ENCODE assay signal across 7 mouse cellular contexts in the genomic region with DNA sequence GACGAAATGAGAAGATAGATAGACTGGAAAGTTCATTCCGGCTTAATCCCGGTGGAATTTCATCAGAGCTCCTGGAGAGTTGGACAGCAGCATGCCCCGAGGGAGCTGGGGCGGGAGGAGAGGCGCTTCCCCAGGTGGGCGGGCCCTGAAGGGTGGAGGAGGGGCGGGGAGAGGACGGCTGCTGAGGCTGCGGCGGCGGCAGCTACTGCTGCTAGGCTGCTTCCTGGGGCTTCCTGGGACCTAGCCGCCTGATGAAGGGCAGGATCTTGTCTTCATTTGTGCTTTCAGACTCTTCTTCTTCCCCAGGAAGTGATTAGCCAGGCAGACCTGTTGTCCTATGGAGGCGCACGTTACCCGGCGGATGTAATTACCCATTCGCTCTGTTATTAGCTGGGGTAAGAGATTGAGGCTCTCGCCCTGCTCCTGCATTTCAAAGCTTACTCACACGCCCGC.
DNase-seq lines count a peak whose midpoint lies in the region; ATAC-seq and TF ChIP-seq lines count a peak whose summit lies in the region.

No protein-coding gene starts in this region.

- DNase-seq in T-cell, adult 2 months (ENCODE audit: low spot score) = peak; percentile 22
- DNase-seq in forebrain, embryonic 14.5 days (ENCODE audit: low spot score) = peak; percentile 69
- DNase-seq in hindbrain, embryonic 10.5 days (ENCODE audit: low spot score) = no peak
- DNase-seq in limb, embryonic 11.5 days (ENCODE audit: low spot score) = peak; percentile 70
- DNase-seq in thymus, postnatal 36 days = peak; percentile 48 to 57

- peak overlapping the region; percentile 84 for H3K27ac ChIP-seq in forebrain, embryonic 14.5 days (ENCODE audit: low read depth, low read length)
- H3K27ac ChIP-seq in hindbrain, embryonic 10.5 days = peak overlapping the region; percentile 70
- H3K27ac ChIP-seq in limb, embryonic 11.5 days (replicated peaks; ENCODE audit: low read depth, low read length) = no peak overlapping the region
- H3K27ac ChIP-seq in midbrain, embryonic 12.5 days (replicated peaks) = peak overlapping the region; percentile 55

- 1% methylated on average over 21 of the region's 21 CpGs for WGBS in forebrain, embryonic 14.5 days
- WGBS in hindbrain, embryonic 10.5 days = under 1% methylated on average over 21 of the region's 21 CpGs
- under 1% methylated on average over 21 of the region's 21 CpGs for WGBS in limb, embryonic 11.5 days
- WGBS in midbrain, embryonic 12.5 days = 1% methylated on average over 21 of the region's 21 CpGs

- no peak for TF ChIP-seq CTCF in E14TG2a.4 (conservative IDR thresholded peaks at IDR 0.05; ENCODE audit: low read length)

- no peaks in the 10 kb centered on the region for H3K9me3 ChIP-seq in E14TG2a.4 (ENCODE audit: low read length)
- H3K9me3 ChIP-seq in forebrain, embryonic 14.5 days (replicated peaks; ENCODE audit: control insufficient read depth, low read length) = no peaks in the 10 kb centered on the region
- peaks cover 3% of the 10 kb centered on the region; the same call in 1 of the 2 replicates for H3K9me3 ChIP-seq in hindbrain, embryonic 10.5 days
- no peaks in the 10 kb centered on the region for H3K9me3 ChIP-seq in limb, embryonic 11.5 days (ENCODE audit: control insufficient read depth, low read length)
- H3K9me3 ChIP-seq in midbrain, embryonic 12.5 days = no peaks in the 10 kb centered on the region

- H3K36me3 ChIP-seq in E14TG2a.4 (ENCODE audit: insufficient read depth, low read length) = peaks cover 5% of the 10 kb centered on the region
- no peaks in the 10 kb centered on the region for H3K36me3 ChIP-seq in forebrain, embryonic 14.5 days (ENCODE audit: control insufficient read depth, insufficient read depth, low read length)
- no peaks in the 10 kb centered on the region for H3K36me3 ChIP-seq in hindbrain, embryonic 10.5 days
- H3K36me3 ChIP-seq in limb, embryonic 11.5 days (ENCODE audit: control insufficient read depth, insufficient read depth, low read length) = no peaks in the 10 kb centered on the region; the same call in 1 of the 2 replicates
- H3K36me3 ChIP-seq in midbrain, embryonic 12.5 days = no peaks in the 10 kb centered on the region

- peak overlapping the region; percentile 56 for H3K9ac ChIP-seq in forebrain, embryonic 14.5 days (ENCODE audit: low read length)
- no peak overlapping the region for H3K9ac ChIP-seq in limb, embryonic 11.5 days (ENCODE audit: low read length)
- H3K9ac ChIP-seq in midbrain, embryonic 12.5 days (replicated peaks) = peak overlapping the region; percentile 16; the same call in 1 of the 2 replicates

- H3K4me1 ChIP-seq in E14TG2a.4 (replicated peaks; ENCODE audit: low read depth, low read length) = peaks cover 75% of the 10 kb centered on the region
- peaks cover 30% of the 10 kb centered on the region for H3K4me1 ChIP-seq in forebrain, embryonic 14.5 days (ENCODE audit: control insufficient read depth, insufficient read depth, low read length)
- H3K4me1 ChIP-seq in hindbrain, embryonic 10.5 days (replicated peaks) = peaks cover 61% of the 10 kb centered on the region
- H3K4me1 ChIP-seq in limb, embryonic 11.5 days (ENCODE audit: control insufficient read depth, insufficient read depth, low read length) = peaks cover 38% of the 10 kb centered on the region
- peaks cover 48% of the 10 kb centered on the region for H3K4me1 ChIP-seq in midbrain, embryonic 12.5 days

- peak overlapping the region; percentile 64 for H3K4me3 ChIP-seq in E14TG2a.4 (replicated peaks; ENCODE audit: low read length)
- H3K4me3 ChIP-seq in forebrain, embryonic 14.5 days (ENCODE audit: low read depth, low read length) = peak overlapping the region; percentile 17
- peak overlapping the region; percentile 47 for H3K4me3 ChIP-seq in hindbrain, embryonic 10.5 days
- peak overlapping the region; percentile 21 for H3K4me3 ChIP-seq in limb, embryonic 11.5 days (ENCODE audit: low read depth, low read length)
- H3K4me3 ChIP-seq in midbrain, embryonic 12.5 days = peak overlapping the region; percentile 25; the same call in 1 of the 2 replicates

- peak; percentile 53 for ATAC-seq in forebrain, embryonic 14.5 days
- ATAC-seq in limb, embryonic 11.5 days (ENCODE audit: insufficient number of reproducible peaks, low FRiP score, low TSS enrichment, low read depth) = no peak
- ATAC-seq in midbrain, embryonic 12.5 days (ENCODE audit: low FRiP score, low read depth) = no peak

- H3K4me2 ChIP-seq in forebrain, embryonic 14.5 days (ENCODE audit: low read length) = peak overlapping the region; percentile 56
- peak overlapping the region; percentile 64 for H3K4me2 ChIP-seq in limb, embryonic 11.5 days (ENCODE audit: low read depth, severe bottlenecking)
- peak overlapping the region; percentile 47 for H3K4me2 ChIP-seq in midbrain, embryonic 12.5 days (replicated peaks)

- peaks cover 9% of the 10 kb centered on the region for H3K27me3 ChIP-seq in E14TG2a.4 (ENCODE audit: insufficient read depth, low read length)
- peaks cover 13% of the 10 kb centered on the region; the same call in 1 of the 2 replicates for H3K27me3 ChIP-seq in forebrain, embryonic 14.5 days (replicated peaks; ENCODE audit: control insufficient read depth, insufficient read depth, low read length)
- peaks cover 75% of the 10 kb centered on the region for H3K27me3 ChIP-seq in hindbrain, embryonic 10.5 days (ENCODE audit: insufficient read depth, poor library complexity, severe bottlenecking)
- peaks cover 30% of the 10 kb centered on the region for H3K27me3 ChIP-seq in limb, embryonic 11.5 days (ENCODE audit: control insufficient read depth, insufficient read depth, low read length)
- peaks cover 53% of the 10 kb centered on the region for H3K27me3 ChIP-seq in midbrain, embryonic 12.5 days
